Mouse (Mus musculus): Measurements from ENCODE around the gene Wnt5a. TPM values are rescaled to one million over a fixed set of nuclear protein-coding genes. Genes with fewer than 3 reads are reported as not detected.

The Wnt5a gene
- total RNA-seq (2022), result 10 to 100 TPM; 10.1 to 11.2 (median 10.8) TPM

- no peak for DNase-seq (ENCODE audit: low spot score in 2 of 2)
Measured at GRCm38 (mm10) chr14:28504101-28505050, at the start of gene Wnt5a. Wnt5a (plus strand) TSS chr14:28504750.

- DNase-seq (ENCODE audit: low spot score in 2 of 2), result no peak
Measured at GRCm38 (mm10) chr14:28456372-28457076, 48.0 kb upstream of the Wnt5a start.

GRCm38 (mm10) chr14:28457428-28457827 lies 47.1 kb upstream of the Wnt5a start:
- DNase-seq (ENCODE audit: low spot score in 2 of 2), result no peak

GRCm38 (mm10) chr14:28467956-28468355 lies 36.6 kb upstream of the Wnt5a start:
- no peak for DNase-seq (ENCODE audit: low spot score in 2 of 2)

- DNase-seq (ENCODE audit: low spot score in 2 of 2), result no peak
Measured at GRCm38 (mm10) chr14:28469696-28470095, 34.9 kb upstream of the Wnt5a start.

DNA sequence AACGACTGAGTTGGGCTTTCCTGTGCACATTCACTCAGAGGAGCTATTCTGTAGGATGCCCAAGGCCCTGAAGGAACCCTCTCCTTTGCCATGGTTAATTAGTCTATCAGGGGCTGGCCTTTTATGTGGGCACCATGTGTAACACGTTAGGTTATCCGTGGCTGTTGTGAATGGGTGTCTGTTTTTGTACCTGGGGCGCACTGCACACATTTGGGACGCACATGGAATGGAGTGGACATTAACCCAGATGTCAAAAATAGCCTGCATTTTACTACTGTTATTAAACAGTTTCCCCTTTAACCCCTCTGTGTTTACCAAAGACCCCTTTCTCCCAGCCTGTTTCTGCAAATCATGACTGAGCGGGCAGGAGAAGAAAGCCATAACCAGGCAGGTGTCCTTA lies 34.3 kb upstream of the Wnt5a start:
- DNase-seq (ENCODE audit: low spot score in 2 of 2), result no peak

GRCm38 (mm10) chr14:28475012-28475411 lies 29.5 kb upstream of the Wnt5a start:
- no peak for DNase-seq (ENCODE audit: low spot score in 2 of 2)

- DNase-seq (ENCODE audit: low spot score in 2 of 2), result no peak
Measured at GRCm38 (mm10) chr14:28475421-28475820, 29.1 kb upstream of the Wnt5a start.

DNA sequence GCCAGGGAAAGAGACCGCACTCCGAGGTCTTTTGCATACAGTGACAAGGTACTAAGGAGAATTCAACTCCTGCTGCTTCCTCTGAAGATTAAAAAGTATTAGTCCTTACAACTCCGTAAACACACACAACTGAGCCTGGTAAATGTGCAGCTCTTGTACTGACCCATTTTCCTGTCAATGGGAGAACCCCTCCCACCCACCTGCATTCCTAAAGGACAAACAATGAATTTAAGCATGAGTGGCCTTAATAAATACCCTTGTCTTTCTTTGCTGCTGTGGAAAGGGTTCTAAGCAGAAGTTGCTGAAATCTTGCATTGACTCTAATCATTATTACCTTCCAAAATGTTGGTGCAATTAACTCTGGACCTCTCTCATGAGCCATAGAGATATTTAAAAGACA lies 27.8 kb upstream of the Wnt5a start:
- no peak for DNase-seq (ENCODE audit: low spot score in 2 of 2)

- no peak for DNase-seq (ENCODE audit: low spot score in 2 of 2)
Measured at GRCm38 (mm10) chr14:28480866-28481265, 23.7 kb upstream of the Wnt5a start.

DNA sequence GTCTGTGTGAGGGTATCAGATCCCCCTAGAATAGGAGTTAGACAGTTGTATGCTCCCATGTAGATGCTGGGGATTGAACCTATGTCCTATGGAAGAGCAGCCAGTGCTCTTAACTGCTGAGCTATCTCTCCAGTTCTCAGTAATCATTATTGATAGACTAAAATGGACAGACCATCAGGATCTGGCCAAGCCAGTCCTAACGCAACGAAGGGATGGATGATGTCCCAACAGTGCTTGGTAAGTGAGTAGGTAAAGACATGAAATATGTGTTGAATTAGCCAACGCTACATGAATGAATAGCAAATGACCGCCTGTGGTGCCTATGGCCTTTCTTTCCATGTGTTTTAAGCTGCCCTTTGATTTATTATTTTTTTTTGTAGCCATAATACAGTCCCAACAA lies 10.7 kb upstream of the Wnt5a start:
- DNase-seq (ENCODE audit: low spot score in 2 of 2), result no peak

- DNase-seq (ENCODE audit: low spot score in 2 of 2), result no peak
Measured at GRCm38 (mm10) chr14:28494273-28494672, 10.3 kb upstream of the Wnt5a start.

GRCm38 (mm10) chr14:28501216-28501878 lies 3.2 kb upstream of the Wnt5a start:
- no peak for DNase-seq (ENCODE audit: low spot score in 2 of 2)

DNA sequence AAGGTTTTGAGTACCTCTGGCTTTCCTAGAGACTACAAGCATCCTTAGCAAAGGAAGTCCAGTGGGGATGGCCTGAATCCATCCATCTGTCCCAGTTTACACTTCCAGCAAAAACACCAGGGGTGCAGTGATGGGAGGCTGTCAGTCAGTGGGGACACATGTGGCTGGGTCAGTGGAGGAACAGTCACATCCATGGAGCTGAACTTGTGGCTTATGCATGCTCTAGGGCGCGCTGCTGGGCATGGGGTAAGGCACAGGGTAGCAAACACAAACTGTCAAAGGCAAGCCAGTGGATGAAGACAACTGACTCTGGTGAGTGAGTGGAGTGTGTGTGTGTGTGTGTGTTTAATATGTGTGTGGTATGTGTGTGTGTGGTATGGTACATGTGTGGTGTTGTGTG lies 1.3 kb upstream of the Wnt5a start:
- no peak for DNase-seq (ENCODE audit: low spot score in 2 of 2)

- peak in 1 of 2 experiments; percentile 14 for DNase-seq (ENCODE audit: low spot score in 2 of 2)
Measured at GRCm38 (mm10) chr14:28505051-28505585, 568 bp downstream of the Wnt5a start.

- no peak for DNase-seq (ENCODE audit: low spot score in 2 of 2)
Measured at GRCm38 (mm10) chr14:28505586-28506375, 1.2 kb downstream of the Wnt5a start.

GRCm38 (mm10) chr14:28506376-28506831 lies 1.9 kb downstream of the Wnt5a start:
- DNase-seq (ENCODE audit: low spot score in 2 of 2), result no peak

DNA sequence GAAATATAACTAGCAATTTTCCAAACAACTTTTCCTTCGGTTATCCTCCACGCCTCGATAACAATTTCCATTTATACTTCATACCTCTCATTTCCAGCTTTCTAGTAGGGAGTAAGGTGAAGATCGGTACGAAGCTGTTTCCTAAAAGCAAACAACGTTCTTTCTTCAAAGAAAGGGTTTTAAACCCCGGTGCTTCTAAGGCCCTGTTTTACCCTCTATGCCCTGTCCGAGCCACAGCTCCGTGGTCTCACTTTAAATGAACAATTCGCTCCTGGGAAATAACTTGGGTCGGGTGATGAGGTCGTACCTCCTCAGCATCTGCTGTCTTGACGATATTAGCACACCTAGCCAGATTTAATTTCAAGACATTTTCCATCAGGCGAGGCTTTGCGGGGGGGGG lies 2.5 kb downstream of the Wnt5a start:
- no peak for DNase-seq (ENCODE audit: low spot score in 2 of 2)

- peak in 1 of 2 experiments; percentile 62 for DNase-seq (ENCODE audit: low spot score in 2 of 2)
Measured at GRCm38 (mm10) chr14:28507471-28507870, 2.9 kb downstream of the Wnt5a start.

All from layer of hippocampus, adult 8-10 months (tissue).